Mouse (Mus musculus) neural tube, embryonic 10.5 days (tissue): ENCODE measurements around the gene Ptgs2.

Experiments
- DNase-seq: peaks from one replicate; pipeline ENCODE4 v3.0.0-alpha.2; 2017; ENCODE audit warnings: low spot score; ENCODE audit errors: extremely low spot score

Gene Ptgs2

DNA sequence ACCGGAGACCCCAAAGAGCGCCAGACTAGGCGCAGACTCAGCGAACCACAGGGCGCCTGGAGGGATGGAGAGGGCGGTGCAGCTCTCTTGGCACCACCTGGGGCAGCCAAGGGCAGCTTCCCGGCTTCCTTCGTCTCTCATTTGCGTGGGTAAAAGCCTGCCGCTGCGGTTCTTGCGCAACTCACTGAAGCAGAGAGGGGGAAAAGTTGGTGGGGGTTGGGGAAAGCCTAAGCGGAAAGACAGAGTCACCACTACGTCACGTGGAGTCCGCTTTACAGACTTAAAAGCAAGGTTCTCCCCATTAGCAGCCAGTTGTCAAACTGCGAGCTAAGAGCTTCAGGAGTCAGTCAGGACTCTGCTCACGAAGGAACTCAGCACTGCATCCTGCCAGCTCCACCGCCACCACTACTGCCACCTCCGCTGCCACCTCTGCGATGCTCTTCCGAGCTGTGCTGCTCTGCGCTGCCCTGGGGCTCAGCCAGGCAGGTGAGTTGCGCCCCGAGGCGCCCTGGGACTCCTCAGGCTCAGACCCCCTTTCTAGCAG, at the start of gene Ptgs2:
Ptgs2 (plus strand) TSS at position 242 of the 544 bp plus-strand sequence.
- peak; percentile 47 for DNase-seq

DNA sequence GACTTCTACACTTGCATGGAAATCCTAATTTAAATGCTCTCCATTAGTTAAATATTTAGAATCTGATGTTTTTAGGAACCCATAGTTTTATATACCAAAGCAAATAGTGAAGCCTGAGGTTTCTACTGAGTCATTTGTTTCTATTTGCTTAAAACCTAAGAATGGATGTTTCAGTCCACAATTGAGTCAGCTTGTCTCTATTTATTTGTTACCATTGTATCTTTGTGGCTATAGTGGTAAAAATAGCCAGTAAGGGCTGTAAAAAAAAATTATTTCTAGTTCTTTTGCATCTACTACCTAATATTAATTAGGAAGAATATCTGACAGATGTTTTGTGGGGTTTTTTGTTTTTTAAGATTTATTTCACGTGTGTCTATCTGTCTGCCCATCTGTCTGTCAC, 49.6 kb upstream of the Ptgs2 start:
- no peak for DNase-seq

- DNase-seq: no peak
Measured at GRCm38 (mm10) chr1:150065684-150066083, 34.1 kb upstream of the Ptgs2 start.

GRCm38 (mm10) chr1:150072880-150073279, 27.0 kb upstream of the Ptgs2 start:
- no peak for DNase-seq

DNA sequence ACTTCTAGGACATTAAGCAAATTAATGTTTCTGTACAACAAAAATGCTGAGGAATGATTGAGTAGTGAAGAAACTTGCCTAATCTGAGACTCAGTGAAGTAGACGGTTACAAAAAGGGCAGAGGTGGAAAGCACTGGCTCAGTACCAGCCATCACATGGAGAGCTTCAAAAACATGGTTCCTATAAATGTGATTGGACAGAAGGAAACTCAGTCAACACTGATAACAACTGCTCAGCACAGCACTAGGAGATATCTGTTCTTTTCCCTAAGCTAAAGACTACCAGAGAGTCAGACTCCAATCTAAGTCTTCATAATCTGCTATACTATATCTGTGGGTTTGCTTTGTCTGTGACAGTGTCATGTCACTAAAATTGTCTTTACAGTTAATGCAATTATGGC, 25.2 kb upstream of the Ptgs2 start:
- DNase-seq: no peak

GRCm38 (mm10) chr1:150089040-150089692, 10.7 kb upstream of the Ptgs2 start:
- no peak for DNase-seq

- DNase-seq: no peak
Measured at GRCm38 (mm10) chr1:150090229-150090628, 9.6 kb upstream of the Ptgs2 start.

- DNase-seq: no peak
Measured at GRCm38 (mm10) chr1:150097036-150097435, 2.8 kb upstream of the Ptgs2 start.

DNA sequence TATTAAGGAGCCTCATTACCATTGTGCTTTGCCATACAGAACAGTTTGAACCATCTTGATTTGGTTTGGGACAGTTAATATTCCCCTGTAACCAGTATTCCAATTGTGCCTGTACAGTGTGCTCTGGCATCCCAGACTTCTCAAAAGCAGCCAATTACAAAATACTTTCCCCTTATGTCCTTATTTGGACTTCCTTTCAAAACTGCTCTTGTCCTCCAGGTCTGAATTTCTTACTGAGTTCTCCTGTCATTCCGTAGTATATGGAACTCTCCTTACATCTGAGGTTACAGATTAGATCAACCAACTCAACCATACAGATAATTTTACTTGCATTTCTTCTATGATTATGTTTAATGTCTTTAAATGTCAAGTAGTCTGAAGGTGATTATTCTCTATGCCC, 2.1 kb upstream of the Ptgs2 start:
- no peak for DNase-seq

- DNase-seq: no peak
Measured at GRCm38 (mm10) chr1:150099374-150099773, 457 bp upstream of the Ptgs2 start.

- no peak for DNase-seq
Measured at GRCm38 (mm10) chr1:150104228-150104720, 4.4 kb downstream of the Ptgs2 start.

DNA sequence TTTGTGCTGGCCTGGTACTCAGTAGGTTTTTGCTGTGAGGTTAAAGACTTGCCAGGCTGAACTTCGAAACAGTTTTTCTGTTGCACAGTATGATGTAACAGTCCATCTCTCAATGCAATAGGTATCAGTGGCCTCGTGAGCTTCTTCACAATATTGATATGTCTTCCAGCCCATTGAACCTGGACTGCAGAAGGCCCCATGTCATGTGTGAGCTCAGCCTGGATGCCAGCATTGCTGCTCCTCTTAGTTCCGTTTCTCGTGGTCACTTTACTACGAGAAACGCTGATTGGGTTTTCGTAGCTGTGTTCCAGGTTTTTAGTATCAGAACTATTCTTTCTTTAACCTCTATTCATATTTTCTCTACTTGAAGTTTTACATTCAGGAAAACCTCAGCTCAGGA, 6.9 kb downstream of the Ptgs2 start:
- no peak for DNase-seq

GRCm38 (mm10) chr1:150109591-150109990, 9.8 kb downstream of the Ptgs2 start:
- no peak for DNase-seq

DNA sequence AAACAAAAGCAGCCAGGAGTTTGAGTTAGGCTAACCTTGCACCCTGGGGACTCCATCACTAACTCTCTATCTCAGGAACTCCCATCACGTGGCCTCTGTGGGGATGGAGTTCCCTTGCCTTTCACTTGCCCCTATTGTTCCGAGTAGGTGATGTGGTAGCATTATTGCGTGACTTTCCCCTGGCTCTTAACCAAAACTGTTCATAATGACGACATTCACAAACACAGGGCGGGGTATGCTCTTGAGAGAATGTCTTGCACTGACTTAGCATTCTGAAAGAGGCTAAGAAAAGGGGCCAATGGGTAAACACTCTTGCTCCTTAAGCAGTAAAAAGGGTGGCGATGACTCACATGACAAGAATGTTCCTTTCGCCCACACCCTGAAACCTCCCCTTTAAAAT, 15.5 kb downstream of the Ptgs2 start:
- DNase-seq: no peak

- no peak for DNase-seq
Measured at GRCm38 (mm10) chr1:150118352-150118751, 18.5 kb downstream of the Ptgs2 start.

DNA sequence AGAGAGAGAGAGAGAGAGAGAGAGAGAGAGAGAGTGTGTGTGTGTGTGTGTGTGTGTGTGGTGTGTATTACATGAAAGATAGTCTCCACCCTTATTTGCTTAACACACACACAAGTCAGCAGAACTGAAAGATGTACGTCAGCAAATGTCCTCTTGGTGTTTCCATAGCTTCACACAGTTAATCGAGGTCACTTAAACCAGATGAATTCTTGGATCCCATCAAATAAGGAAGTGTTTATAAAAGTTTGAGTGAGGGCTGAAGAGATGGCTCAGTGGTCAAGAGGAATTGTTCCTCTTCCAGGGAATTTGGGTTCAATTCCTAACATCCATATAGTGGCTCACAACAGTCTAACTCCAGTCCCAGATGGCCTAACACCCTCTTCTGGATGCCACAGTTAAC, 25.7 kb downstream of the Ptgs2 start:
- no peak for DNase-seq

DNA sequence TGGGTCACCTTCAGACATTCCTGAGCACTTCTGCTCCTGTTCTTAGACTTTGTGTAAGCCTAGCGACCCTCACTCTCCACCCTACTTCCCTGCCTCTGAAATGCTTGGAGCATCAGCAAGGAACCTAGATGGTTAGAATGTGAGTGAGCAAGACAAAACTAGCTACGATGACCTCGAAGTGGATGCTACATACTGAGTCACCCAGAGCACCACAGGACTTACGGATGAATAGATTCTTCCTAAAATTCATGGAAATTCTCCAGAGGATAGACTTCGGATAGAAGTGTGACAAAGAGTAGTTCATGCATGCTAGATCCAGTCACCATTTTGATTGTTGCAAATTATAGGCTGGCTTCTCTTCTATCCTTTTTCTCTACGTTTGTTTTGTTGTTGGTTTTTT, 30.2 kb downstream of the Ptgs2 start:
- DNase-seq: no peak

DNA sequence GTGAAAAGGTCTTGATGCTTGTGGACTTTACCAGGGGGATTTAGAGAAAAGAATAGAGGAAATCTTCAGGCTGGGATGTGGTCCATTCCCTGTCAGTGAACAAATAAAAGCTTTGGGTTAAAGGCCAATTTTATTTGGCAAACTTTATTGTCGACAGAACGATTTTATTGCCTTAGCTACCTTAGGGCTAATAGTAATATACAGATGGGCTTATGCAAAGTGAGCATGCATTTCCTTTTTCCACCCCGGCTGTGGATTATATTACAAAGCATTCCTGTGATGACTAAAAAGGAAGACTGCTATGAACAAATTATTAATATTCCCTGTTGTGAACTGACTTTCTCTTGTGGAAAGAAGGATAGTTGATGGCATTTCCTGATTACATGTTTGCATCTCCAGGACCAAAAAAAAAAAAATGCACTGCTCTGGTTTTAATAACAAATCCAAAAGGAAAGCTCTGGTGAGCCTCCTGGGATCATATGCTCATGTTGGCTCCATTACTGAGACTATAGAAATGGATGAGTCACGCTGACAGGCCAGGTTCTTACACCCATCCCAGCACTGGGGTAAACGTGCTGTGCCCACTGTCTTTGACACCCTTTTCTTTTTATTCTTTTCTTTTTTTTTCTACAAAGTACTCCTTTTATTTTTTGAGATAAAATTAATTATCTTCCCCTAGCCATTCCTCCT, 30.9 kb downstream of the Ptgs2 start:
- DNase-seq: no peak

GRCm38 (mm10) chr1:150135350-150135749, 35.5 kb downstream of the Ptgs2 start:
- no peak for DNase-seq

DNA sequence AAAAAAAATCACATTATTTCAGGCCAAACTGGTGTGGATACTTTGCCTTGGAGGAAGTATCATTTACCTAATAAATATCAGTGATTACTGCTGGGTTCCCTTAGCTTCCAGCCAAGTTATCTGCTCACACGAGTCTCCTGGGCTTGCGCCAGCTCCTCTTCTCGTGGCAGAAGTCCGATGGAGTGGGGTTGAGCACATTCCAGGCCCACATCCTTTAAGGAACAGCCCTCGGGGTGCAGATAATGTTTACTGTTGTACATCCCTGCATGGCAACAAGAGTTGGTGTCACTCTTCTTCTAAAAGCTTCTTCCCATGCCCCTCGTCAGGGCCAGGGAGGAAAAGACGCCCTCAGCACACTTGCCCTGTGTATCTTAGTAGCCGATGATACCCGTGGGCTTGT, 39.9 kb downstream of the Ptgs2 start:
- no peak for DNase-seq

DNA sequence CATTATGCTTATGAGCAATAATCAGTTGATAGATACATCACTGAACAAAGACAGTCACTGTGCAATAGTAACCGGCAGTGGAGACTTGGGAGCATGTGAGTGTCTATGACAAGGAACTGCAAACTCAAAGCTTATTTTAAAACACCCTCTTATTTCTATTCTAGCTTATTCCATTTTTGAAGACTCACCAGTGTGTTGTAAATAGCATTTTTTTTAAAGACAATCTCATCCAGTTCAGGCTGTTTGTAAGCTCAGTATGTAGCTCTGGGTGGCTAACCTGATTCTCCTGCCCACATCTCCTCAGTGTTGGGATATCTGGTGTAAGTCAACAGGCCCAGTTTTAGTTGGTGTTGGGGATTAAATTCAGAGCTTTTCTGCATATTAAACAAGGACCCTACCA, 42.1 kb downstream of the Ptgs2 start:
- no peak for DNase-seq

DNA sequence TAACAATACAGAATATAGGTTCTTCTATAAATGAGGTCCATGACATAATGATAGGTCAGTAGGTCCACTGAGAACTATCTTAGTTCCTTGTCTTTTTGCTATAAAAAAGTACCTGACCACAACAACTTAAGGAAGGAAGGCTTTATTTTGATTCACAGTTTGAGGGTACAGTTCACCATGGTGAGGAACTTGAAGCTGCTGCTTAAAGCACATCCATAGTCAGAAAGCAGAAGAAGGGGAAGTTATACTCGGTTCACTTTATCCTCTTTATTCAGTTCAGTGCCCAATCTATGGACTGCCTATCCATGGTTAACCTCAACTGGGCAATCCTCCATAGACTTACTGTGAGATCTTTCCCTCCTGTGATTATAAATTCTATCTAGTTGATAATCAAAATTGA, 43.7 kb downstream of the Ptgs2 start:
- no peak for DNase-seq

DNA sequence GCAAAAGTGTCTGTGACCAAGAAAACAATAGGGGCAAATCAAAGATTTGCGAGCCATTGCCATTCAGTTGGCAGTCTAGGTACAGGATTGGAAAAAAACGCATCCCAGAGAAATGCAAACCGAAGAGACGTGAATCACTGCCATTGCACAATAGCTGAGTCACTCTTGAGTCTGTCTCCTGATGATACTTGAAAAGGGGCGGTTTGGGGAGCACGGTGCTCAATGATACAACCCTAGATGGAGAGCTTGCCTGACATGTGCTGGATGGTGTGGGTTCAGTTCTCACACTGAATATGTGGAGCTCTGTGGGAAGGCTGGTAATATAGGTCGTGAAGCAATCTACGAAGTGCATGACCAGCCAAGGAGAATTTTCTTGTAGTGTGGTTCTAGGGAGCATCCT, 45.2 kb downstream of the Ptgs2 start:
- DNase-seq: no peak
